Comparison of ENCODE assay signal across 8 mouse cellular contexts in genomic region chr6:50536461-50536892, GRCm38 (mm10). TPM values are rescaled to one million over a fixed set of nuclear protein-coding genes. Genes with fewer than 3 reads are reported as not detected.
DNase-seq lines count a peak whose midpoint lies in the region; ATAC-seq and TF ChIP-seq lines count a peak whose summit lies in the region.

No protein-coding gene starts in this region.

- H3K27ac ChIP-seq in forebrain, embryonic 11.5 days (ENCODE audit: low read depth, low read length): no peak overlapping the region
- no peak overlapping the region for H3K27ac ChIP-seq in heart, postnatal 0 days (ENCODE audit: low read depth)
- no peak overlapping the region for H3K27ac ChIP-seq in neural tube, embryonic 14.5 days (ENCODE audit: low read depth, low read length)

- H3K27me3 ChIP-seq in forebrain, embryonic 11.5 days (ENCODE audit: control insufficient read depth, insufficient read depth, low read length): no peaks in the 10 kb centered on the region
- no peaks in the 10 kb centered on the region for H3K27me3 ChIP-seq in heart, postnatal 0 days (ENCODE audit: control insufficient read depth, insufficient read depth, low read length)
- no peaks in the 10 kb centered on the region for H3K27me3 ChIP-seq in neural tube, embryonic 14.5 days (ENCODE audit: control insufficient read depth, insufficient read depth, low read length)

- H3K36me3 ChIP-seq in forebrain, embryonic 11.5 days (ENCODE audit: control insufficient read depth, insufficient read depth, low read length): no peaks in the 10 kb centered on the region
- H3K36me3 ChIP-seq in heart, postnatal 0 days (replicated peaks; ENCODE audit: control insufficient read depth, insufficient read depth, low read length): no peaks in the 10 kb centered on the region
- no peaks in the 10 kb centered on the region for H3K36me3 ChIP-seq in neural tube, embryonic 14.5 days (ENCODE audit: control insufficient read depth, insufficient read depth, low read length)

- H3K4me1 ChIP-seq in forebrain, embryonic 11.5 days (replicated peaks; ENCODE audit: control insufficient read depth, insufficient read depth, low read length): no peaks in the 10 kb centered on the region
- H3K4me1 ChIP-seq in heart, postnatal 0 days (ENCODE audit: control insufficient read depth, insufficient read depth): no peaks in the 10 kb centered on the region
- no peaks in the 10 kb centered on the region for H3K4me1 ChIP-seq in neural tube, embryonic 14.5 days (ENCODE audit: control insufficient read depth, insufficient read depth, low read length)

- no peaks in the 10 kb centered on the region for H3K9me3 ChIP-seq in forebrain, embryonic 11.5 days (ENCODE audit: control insufficient read depth, low read length)
- H3K9me3 ChIP-seq in heart, postnatal 0 days (replicated peaks; ENCODE audit: control insufficient read depth, low read length): no peaks in the 10 kb centered on the region
- no peaks in the 10 kb centered on the region for H3K9me3 ChIP-seq in neural tube, embryonic 14.5 days (ENCODE audit: control insufficient read depth, low read length)

- H3K4me2 ChIP-seq in forebrain, embryonic 11.5 days (ENCODE audit: low read depth, low read length, severe bottlenecking): no peak overlapping the region
- H3K4me2 ChIP-seq in heart, postnatal 0 days (ENCODE audit: low read depth, low read length): no peak overlapping the region
- no peak overlapping the region for H3K4me2 ChIP-seq in neural tube, embryonic 14.5 days (ENCODE audit: low read depth, low read length)

- 15% methylated on average over 7 of the region's 7 CpGs for WGBS in forebrain, embryonic 11.5 days
- 10% methylated on average over 7 of the region's 7 CpGs for WGBS in heart, postnatal 0 days
- 6% methylated on average over 7 of the region's 7 CpGs for WGBS in neural tube, embryonic 14.5 days

- peak; percentile 50 to 70 for DNase-seq in CD8-positive naive resting alpha-beta T cell, adult 2 months (ENCODE audit: low read depth in 2 of 2, low spot score in 2 of 2)
- peak; percentile 83 for DNase-seq in c-Kit-positive CD71-negative TER-119-negative erythroid progenitor cells, embryonic 14.5 days (ENCODE audit: low read depth)
- peak; percentile 91 for DNase-seq in forebrain, embryonic 11.5 days (ENCODE audit: low spot score)
- peak; percentile 87 for DNase-seq in heart, postnatal 0 days (ENCODE audit: low spot score)
- peak; percentile 65 to 89 for DNase-seq in kidney, postnatal 36 days
- DNase-seq in lung, adult 18-20 months: peak; percentile 41 to 58
- peak; percentile 93 for DNase-seq in testis, postnatal 10 days (ENCODE audit: low spot score)

- peak; percentile 95 for TF ChIP-seq CTCF in heart, postnatal 0 days (IDR thresholded peaks at IDR 0.05; ENCODE audit: low read depth)

- peak; percentile 55; the same call in 1 of the 2 replicates for ATAC-seq in forebrain, embryonic 11.5 days (replicated peaks; ENCODE audit: low FRiP score)
- peak; percentile 81 for ATAC-seq in heart, postnatal 0 days (ENCODE audit: insufficient read depth, low read depth)
- ATAC-seq in neural tube, embryonic 14.5 days (ENCODE audit: low read depth): peak; percentile 90

- H3K9ac ChIP-seq in forebrain, embryonic 11.5 days (ENCODE audit: low read length): no peak overlapping the region
- H3K9ac ChIP-seq in heart, postnatal 0 days (replicated peaks; ENCODE audit: low read depth, low read length): no peak overlapping the region
- H3K9ac ChIP-seq in neural tube, embryonic 14.5 days (replicated peaks; ENCODE audit: low read depth, low read length): no peak overlapping the region

- TF ChIP-seq EP300 in heart, postnatal 0 days (IDR thresholded peaks at IDR 0.05; ENCODE audit: low read depth): no peak

- H3K4me3 ChIP-seq in forebrain, embryonic 11.5 days (ENCODE audit: low read depth, low read length): no peak overlapping the region
- no peak overlapping the region for H3K4me3 ChIP-seq in heart, postnatal 0 days (ENCODE audit: low read depth, low read length)
- H3K4me3 ChIP-seq in neural tube, embryonic 14.5 days (ENCODE audit: low read depth, low read length): no peak overlapping the region

RNA-seq across cellular contexts. Expression of gene Cycs, which starts 29.9 kb away (rescaled TPM):
- polyA plus RNA-seq in forebrain, embryonic 11.5 days (2014; fragmentation: Nextera tagmentation; extraction: Ambion mirVana): 63.2 and 70.0 TPM in 2 replicates
- total RNA-seq in heart, postnatal 0 days (2014; rRNA removed; ENCODE audit: low replicate concordance): 86.9 and 87.9 TPM in 2 replicates
- polyA plus RNA-seq in heart, postnatal 0 days (2015; fragmentation: Nextera tagmentation; extraction: Ambion mirVana): 391 and 413 TPM in 2 replicates
- polyA plus RNA-seq in neural tube, embryonic 14.5 days (2014; fragmentation: Nextera tagmentation; extraction: Ambion mirVana): 80.7 and 84.2 TPM in 2 replicates

RNA-seq across cellular contexts. Expression of gene 4921507P07Rik, which starts 60.0 kb away (rescaled TPM):
- polyA plus RNA-seq in forebrain, embryonic 11.5 days (2014; fragmentation: Nextera tagmentation; extraction: Ambion mirVana): 0.60 and 0.84 TPM in 2 replicates
- total RNA-seq in heart, postnatal 0 days (2014; rRNA removed; ENCODE audit: low replicate concordance): not detected in 2 replicates
- 0.30 TPM in 2 replicates for polyA plus RNA-seq in heart, postnatal 0 days (2015; fragmentation: Nextera tagmentation; extraction: Ambion mirVana)
- 3.1 and 3.7 TPM in 2 replicates for polyA plus RNA-seq in neural tube, embryonic 14.5 days (2014; fragmentation: Nextera tagmentation; extraction: Ambion mirVana)
